Mouse (Mus musculus) stomach, embryonic 14.5 days (tissue): Measurements from ENCODE around the gene Fgf13. TPM values are rescaled to one million over a fixed set of nuclear protein-coding genes. Genes with fewer than 3 reads are reported as not detected.
A peak's percentile ranks its signal among the peaks of the same experiment; 100 is the strongest.

ENCODE experiments used
- ATAC-seq: fragments of 200-750 bp; cut with Nextera tagmentation; 2 replicates; pipeline ENCODE4 v1.8.0; 2017; ENCODE audit warnings: low read depth, moderate TSS enrichment; ENCODE audit not compliant: insufficient number of reproducible peaks, insufficient read depth, low FRiP score
- H3K27ac ChIP-seq: fragments of 300-500 bp; sonication (generic); 2 replicates; pipeline ENCODE4 v1.5.1; 2014; ENCODE audit warnings: mild to moderate bottlenecking, low read length, moderate library complexity, mixed read lengths
- H3K27me3 ChIP-seq: fragments of 300-500 bp; sonication (generic); 2 replicates; pipeline ENCODE4 v1.6.1; 2014; ENCODE audit warnings: low read length, control low read depth, mixed read lengths; ENCODE audit not compliant: control insufficient read depth, insufficient read depth
- H3K36me3 ChIP-seq: fragments of 300-500 bp; sonication (generic); 2 replicates; pipeline ENCODE4 v1.6.1; 2014; ENCODE audit warnings: mild to moderate bottlenecking, control low read depth, low read length, moderate library complexity, mixed read lengths; ENCODE audit not compliant: control insufficient read depth, insufficient read depth
- H3K4me1 ChIP-seq: fragments of 300-500 bp; sonication (generic); 2 replicates; pipeline ENCODE4 v1.6.1; 2014; ENCODE audit warnings: low read length, control low read depth, mixed read lengths; ENCODE audit not compliant: control insufficient read depth, insufficient read depth
- H3K4me2 ChIP-seq: fragments of 300-500 bp; sonication (generic); replicated peaks from 2 replicates; pipeline ENCODE4 v1.6.1; 2014; ENCODE audit warnings: low read depth, low read length, control low read depth
- H3K4me3 ChIP-seq: fragments of 300-500 bp; sonication (generic); 2 replicates; pipeline ENCODE4 v1.5.1; 2014; ENCODE audit warnings: low read depth, low read length, control low read depth
- H3K9ac ChIP-seq: fragments of 300-500 bp; sonication (generic); replicated peaks from 2 replicates; pipeline ENCODE4 v1.6.1; 2014; ENCODE audit warnings: low read depth, mild to moderate bottlenecking, control low read depth, low read length, moderate library complexity, mixed read lengths
- H3K9me3 ChIP-seq: fragments of 300-500 bp; sonication (generic); 2 replicates; pipeline ENCODE4 v1.6.1; 2016; ENCODE audit warnings: low read depth, low read length, control low read depth; ENCODE audit not compliant: control insufficient read depth
- WGBS: fragments of 180-500 bp; shearing (Covaris S2); extraction: QIAGEN DNeasy Blood & Tissue Kit; methylation state at CpG from one replicate; pipeline ENCODE4 v1.1.7; 2014; 5-methylcytosine and 5-hydroxymethylcytosine counted together
- polyA plus RNA-seq: library from polyadenylated mRNA; unstranded; fragments of >200 nt; fragmentation: Nextera tagmentation; extraction: Ambion mirVana; gene quantifications from 2 replicates; pipeline ENCODE4 v1.2.1, GENCODE M21; 2014

Gene Fgf13
- polyA plus RNA-seq, 1 experiment from 2014 or later = 18.7 TPM

DNA sequence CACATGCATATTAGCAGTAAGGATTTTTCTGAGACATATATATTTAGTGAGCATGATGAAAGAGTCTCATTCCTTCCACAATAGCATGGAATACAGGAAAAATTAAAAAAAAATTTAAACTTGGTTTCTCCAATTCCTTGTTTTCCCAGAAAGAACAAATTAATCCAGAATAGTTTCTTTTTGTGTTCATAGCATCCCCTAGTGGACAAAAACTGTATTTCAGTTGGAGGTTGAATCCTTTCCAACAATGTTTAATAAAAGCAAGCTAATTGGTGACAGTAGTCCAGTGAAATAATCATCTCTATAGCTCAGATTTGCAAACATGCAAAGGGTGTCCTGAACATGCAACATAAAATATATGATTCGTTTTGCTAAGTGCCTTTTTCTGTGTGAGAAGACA lies 395.7 kb downstream of the Fgf13 start:
- Histone ChIP-seq H3K27ac (no peak overlapping the region), H3K4me2 (no peak overlapping the region), H3K27me3 (no peaks in the 10 kb centered on the region), H3K4me1 (no peaks in the 10 kb centered on the region), H3K9ac (no peak overlapping the region), H3K9me3 (no peaks in the 10 kb centered on the region), H3K4me3 (no peak overlapping the region), H3K36me3 (no peaks in the 10 kb centered on the region)
- no peak for ATAC-seq
- WGBS = 13% methylated on average over 1 of the region's 1 CpGs

DNA sequence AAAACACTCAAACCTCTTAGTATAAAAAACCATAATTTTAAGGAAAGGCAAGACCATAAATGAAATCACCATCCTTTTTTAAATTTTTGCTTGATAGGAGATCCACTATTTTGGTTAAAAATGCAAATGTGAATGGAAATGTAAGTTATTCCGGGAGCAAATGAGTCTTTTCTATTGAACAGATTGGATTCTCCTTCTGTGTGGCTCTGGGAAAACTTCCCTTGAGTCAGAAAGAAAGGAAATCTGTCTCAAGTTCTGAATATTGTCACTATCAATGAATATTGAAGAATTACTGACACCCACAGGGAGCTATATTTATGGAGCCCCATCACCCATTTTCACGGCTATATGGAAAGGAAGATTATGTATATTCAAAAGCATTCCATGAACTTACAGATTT lies 401.1 kb downstream of the Fgf13 start:
- 85% methylated on average over 2 of the region's 2 CpGs for WGBS
- Histone ChIP-seq H3K27me3 (no peaks in the 10 kb centered on the region), H3K36me3 (no peaks in the 10 kb centered on the region), H3K4me2 (no peak overlapping the region), H3K9me3 (no peaks in the 10 kb centered on the region), H3K4me1 (no peaks in the 10 kb centered on the region), H3K9ac (no peak overlapping the region), H3K4me3 (no peak overlapping the region), H3K27ac (no peak overlapping the region)
- no peak for ATAC-seq

DNA sequence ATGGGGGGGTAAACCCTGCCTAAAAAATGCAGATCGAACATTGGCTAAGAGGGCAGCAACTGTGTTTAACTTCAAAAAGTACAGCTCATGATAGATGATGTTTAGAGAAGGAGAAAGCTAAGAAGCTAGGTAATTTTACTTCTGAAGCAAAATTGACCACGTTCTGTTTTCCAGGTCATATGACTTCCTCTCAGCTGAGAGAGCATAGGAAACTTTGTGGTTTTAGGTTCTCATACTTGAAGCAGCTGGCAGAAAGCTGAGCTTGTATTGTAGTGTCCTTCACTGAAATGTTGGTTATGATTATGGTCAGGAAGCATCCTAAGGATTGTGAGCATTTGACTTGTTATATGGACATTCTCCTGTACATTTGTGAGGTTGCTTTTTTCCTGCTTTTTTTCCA lies 425.9 kb downstream of the Fgf13 start:
- Histone ChIP-seq H3K9me3 (no peaks in the 10 kb centered on the region), H3K36me3 (no peaks in the 10 kb centered on the region), H3K9ac (no peak overlapping the region), H3K4me2 (no peak overlapping the region), H3K27ac (no peak overlapping the region), H3K27me3 (no peaks in the 10 kb centered on the region), H3K4me1 (no peaks in the 10 kb centered on the region), H3K4me3 (no peak overlapping the region)
- ATAC-seq = no peak
- 45% methylated on average over 2 of the region's 2 CpGs for WGBS

DNA sequence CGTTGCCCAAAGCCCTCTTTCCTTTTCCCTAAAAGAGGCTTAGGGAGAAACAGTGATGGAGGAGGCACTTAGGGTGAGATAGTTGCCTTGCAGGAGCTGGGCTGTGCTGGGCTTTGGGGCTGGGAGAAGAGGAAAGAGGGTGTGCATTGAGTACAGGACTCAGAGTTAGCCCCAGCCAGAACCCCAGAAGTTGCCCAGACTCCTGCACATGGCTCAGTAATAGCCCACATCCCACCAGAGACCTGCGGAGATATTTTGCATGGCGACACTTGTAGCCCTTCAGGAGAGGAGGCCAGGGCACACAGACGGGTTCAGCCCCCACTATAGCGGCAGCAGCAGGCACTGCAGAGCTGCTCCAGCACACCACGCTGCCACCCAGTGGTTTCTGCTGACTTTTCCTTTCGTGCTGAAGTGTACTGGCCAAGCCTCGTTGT lies 432.9 kb downstream of the Fgf13 start:
- peak overlapping the region; percentile 44 for H3K4me3 ChIP-seq
- no peaks in the 10 kb centered on the region for H3K36me3 ChIP-seq
- H3K27me3 ChIP-seq = no peaks in the 10 kb centered on the region
- H3K27ac ChIP-seq = no peak overlapping the region
- H3K9ac ChIP-seq = no peak overlapping the region
- 15% methylated on average over 8 of the region's 8 CpGs for WGBS
- H3K9me3 ChIP-seq = no peaks in the 10 kb centered on the region
- ATAC-seq = peak; percentile 73
- peak overlapping the region; percentile 51 for H3K4me2 ChIP-seq
- no peaks in the 10 kb centered on the region for H3K4me1 ChIP-seq

DNA sequence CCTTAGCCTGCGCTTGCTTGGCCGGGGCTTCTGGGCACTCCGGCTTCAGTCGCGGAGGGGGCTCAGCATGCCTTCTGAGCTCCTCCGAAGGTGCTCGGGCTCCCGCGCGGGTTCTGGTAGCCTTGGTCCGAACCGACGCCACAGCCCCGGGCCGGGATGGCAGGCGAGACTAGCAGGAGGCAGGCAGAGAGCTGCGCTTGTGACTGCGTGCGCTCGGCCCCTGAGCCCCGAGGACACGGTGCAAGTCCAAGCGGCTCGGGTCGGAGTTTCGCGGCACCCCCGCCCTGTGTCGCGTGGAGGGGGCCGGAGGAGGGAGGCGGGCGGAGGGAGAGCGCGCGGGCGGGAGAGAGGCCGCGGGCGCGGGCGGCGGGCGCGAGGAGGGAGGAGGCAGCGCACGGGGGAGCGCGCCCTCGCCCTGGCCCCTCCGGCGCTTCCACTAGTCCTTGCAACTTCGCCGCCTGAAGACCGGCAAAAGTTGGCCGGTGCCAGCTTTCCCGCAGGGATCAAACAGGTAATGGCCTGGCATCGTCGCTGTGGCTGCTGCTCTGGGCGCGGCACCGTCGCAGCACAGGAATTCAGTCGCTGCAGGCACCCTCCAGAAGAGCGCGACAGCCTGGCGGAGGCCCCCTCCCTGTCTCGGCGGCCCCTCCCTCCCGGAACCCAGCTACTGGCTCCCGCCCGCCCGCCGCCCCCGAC lies 433.6 kb downstream of the Fgf13 start:
- Histone ChIP-seq H3K9me3 (no peaks in the 10 kb centered on the region), H3K4me1 (no peaks in the 10 kb centered on the region), H3K27ac (no peak overlapping the region), H3K36me3 (no peaks in the 10 kb centered on the region), H3K4me2 (peak overlapping the region; percentile 51), H3K9ac (peak overlapping the region; percentile 21; the same call in 1 of the 2 replicates), H3K4me3 (peak overlapping the region; percentile 44), H3K27me3 (no peaks in the 10 kb centered on the region)
- 15% methylated on average over 35 of the region's 75 CpGs for WGBS
- ATAC-seq = peak; percentile 86; the same call in 1 of the 2 replicates

DNA sequence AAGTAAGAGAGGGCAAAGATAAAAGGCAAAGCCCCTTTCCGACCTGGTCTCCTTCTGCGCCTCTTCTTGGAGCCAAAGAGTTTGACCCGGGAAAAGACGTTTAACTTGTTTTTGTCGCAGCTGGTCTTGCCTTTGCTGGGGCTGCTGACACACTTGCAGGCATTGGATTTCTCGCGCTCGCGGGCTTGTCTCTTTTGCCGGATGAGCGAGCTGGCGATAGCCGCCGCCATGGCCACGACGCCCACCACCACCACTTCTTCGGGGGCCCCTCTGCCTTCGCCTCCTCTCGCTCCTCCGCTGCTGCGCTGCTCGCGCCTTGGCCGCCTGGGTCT lies 434.1 kb downstream of the Fgf13 start:
- 0 out of 2 replicates have a peak, but pooled peaks have one; percentile 48 for ATAC-seq
- no peaks in the 10 kb centered on the region for H3K36me3 ChIP-seq
- no peaks in the 10 kb centered on the region for H3K27me3 ChIP-seq
- 19% methylated on average over 22 of the region's 24 CpGs for WGBS
- H3K9me3 ChIP-seq = no peaks in the 10 kb centered on the region
- no peak overlapping the region for H3K27ac ChIP-seq
- peak overlapping the region; percentile 44 for H3K4me3 ChIP-seq
- H3K4me1 ChIP-seq = no peaks in the 10 kb centered on the region
- peak overlapping the region; percentile 21; the same call in 1 of the 2 replicates for H3K9ac ChIP-seq
- H3K4me2 ChIP-seq = peak overlapping the region; percentile 51

DNA sequence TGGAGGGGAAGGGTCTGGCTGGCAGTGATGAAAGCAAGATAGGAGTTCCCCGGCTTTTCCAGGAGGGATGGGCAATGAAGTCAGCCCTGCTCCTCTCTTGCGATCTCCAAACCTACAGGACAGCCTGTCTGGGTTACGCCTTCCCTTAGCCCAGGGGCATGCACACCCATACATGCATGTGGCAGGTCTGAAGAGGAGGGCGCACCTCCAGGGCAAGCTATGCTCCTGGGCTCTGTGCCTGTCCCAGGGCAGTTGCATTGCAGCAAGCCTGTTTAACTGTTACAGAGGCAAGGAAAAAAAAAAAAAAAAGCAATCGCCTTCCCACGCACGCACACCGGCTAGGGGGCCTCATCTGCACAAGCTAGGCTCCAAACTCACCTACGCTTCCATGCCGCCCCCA lies 434.5 kb downstream of the Fgf13 start:
- Histone ChIP-seq H3K9me3 (no peaks in the 10 kb centered on the region), H3K4me1 (no peaks in the 10 kb centered on the region), H3K36me3 (no peaks in the 10 kb centered on the region), H3K4me2 (peak overlapping the region; percentile 51), H3K4me3 (peak overlapping the region; percentile 44), H3K27me3 (no peaks in the 10 kb centered on the region), H3K9ac (no peak overlapping the region), H3K27ac (no peak overlapping the region)
- 35% methylated on average over 10 of the region's 10 CpGs for WGBS
- ATAC-seq = 0 out of 2 replicates have a peak, but pooled peaks have one; percentile 35

DNA sequence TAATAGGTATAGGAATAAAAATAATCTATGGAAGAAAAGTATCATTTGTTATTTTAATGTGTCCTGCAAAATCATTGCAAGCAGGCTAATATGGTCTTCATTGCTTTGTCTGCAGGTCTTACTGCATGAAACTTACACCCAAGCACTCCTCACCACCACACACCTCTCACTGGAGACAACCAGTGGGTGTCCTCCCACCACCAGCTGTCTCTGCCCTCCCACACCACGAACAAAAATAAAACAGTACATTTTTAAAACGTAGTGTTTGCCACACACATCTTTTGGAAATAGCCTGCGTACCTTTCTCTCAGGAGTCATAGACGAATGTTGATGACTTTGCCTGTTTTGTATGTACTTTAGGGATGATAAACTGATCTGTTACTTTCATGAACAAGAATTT lies 441.2 kb downstream of the Fgf13 start:
- Histone ChIP-seq H3K4me1 (no peaks in the 10 kb centered on the region), H3K27ac (no peak overlapping the region), H3K9ac (no peak overlapping the region), H3K4me2 (no peak overlapping the region), H3K4me3 (no peak overlapping the region), H3K36me3 (no peaks in the 10 kb centered on the region), H3K9me3 (no peaks in the 10 kb centered on the region), H3K27me3 (no peaks in the 10 kb centered on the region)
- ATAC-seq = no peak
- WGBS = 65% methylated on average over 4 of the region's 4 CpGs

DNA sequence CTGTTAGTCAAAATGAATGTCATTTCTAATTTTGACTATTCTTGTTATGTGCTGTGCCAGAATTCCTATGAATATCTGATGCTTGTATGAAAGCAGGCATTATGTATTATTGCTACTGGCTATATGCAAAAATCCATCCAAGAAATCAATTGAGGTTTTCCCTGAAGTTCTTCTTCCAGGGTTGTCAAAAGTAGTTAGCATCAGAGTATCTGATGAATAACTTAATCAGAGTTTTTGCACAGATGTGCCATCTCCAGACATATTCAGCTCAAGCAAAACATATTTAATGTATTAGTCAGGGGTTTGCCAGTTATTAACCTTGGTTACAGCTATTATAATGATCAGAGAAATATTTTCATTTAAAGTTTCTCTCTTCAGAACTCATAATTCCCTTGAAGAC lies 454.7 kb downstream of the Fgf13 start:
- Histone ChIP-seq H3K27me3 (no peaks in the 10 kb centered on the region), H3K4me1 (no peaks in the 10 kb centered on the region), H3K4me3 (no peak overlapping the region), H3K4me2 (no peak overlapping the region), H3K36me3 (no peaks in the 10 kb centered on the region), H3K9ac (no peak overlapping the region), H3K27ac (no peak overlapping the region), H3K9me3 (no peaks in the 10 kb centered on the region)
- no peak for ATAC-seq
